Mouse (Mus musculus) cerebellum, adult 9-10 months (tissue): ENCODE results near the gene Olfr3.

Experiments used
- DNase-seq: peaks from one replicate; pipeline ENCODE4 v3.0.0; 2022

Gene Olfr3

DNA sequence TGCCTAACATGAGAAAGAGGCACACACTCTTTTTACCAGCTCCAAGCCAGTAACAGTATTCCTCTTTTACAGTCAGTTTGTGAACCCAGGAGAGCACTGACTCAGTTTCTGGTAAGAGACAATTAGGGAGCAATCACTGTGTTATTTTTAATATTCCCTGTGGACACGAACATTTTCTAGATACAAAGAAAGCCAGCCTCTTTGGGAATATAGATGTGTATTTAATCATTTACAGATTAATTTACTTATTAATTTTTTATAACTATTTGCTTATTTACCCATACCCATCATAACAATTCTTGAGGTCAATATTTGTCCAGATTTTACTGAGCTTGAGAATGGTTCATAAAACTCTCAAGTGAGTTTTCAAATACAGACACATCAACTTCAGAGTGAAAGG is at the start of gene Olfr3:
Olfr3 (minus strand) TSS at position 101 of the 400 bp plus-strand sequence.
- DNase-seq = no peak

DNA sequence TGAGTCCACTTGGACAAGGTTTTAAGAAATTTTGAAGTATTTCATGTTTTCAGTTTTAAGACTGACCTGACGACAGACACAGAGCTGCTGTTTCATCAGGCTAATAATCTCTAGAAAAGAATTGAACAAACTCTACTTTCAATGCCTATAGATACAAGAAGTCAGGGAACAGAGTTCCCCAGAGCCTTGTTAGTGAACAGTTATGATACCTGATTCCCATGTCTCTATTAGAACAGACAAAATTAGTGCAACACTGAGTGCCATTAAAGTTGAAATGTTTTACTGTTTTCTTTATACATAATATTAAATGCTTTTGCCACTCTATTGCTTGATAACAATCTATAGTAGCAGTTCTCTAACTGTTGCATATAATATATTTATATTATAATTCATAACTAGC is 45.7 kb upstream of the Olfr3 start, which contains the start of gene Olfr351:
Olfr351 (minus strand) TSS at position 101 of the 400 bp plus-strand sequence.
- no peak for DNase-seq

DNA sequence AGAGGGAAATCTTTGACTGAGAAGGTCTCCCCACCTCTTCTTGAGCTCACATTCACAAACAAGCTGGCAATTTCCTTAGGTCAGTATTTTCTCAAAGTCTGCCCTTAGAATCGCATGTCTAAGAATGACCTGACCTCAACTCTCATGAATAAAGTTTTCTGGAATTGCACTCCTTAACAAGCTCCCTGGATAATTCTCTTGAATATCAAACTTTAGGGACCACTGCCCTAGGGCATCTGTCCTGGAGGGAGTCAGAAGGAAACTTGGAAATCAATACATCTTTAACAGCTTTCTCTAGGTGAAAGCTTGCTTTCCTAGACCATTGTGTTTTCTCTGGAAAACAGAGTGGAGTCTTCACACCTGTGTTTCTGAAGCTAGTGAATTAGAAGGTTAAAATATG is 29.2 kb upstream of the Olfr3 start, which contains the start of gene Olfr350:
Olfr350 (plus strand) TSS at position 301 of the 400 bp plus-strand sequence.
- no peak for DNase-seq

DNA sequence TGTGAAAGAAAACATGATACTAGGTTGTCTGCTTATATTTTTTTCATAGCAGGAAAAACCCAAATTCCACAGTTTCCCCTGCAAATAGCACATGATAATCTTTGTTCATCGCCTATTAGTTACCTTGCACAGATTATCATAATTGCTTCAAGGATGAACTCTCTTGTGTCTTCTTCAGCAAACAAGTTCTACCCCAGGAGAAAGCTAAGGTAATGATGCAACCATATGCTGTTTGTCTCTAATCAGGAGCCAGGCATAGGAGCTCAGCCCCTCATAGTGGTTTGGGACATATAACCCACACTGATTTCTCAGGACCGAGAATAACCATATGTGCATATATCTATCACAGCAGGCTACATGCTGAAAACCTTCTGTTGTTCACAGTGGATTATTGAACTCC is 26.6 kb downstream of the Olfr3 start, which contains the start of gene Olfr50:
Olfr50 (plus strand) TSS at position 301 of the 400 bp plus-strand sequence.
- no peak for DNase-seq

DNA sequence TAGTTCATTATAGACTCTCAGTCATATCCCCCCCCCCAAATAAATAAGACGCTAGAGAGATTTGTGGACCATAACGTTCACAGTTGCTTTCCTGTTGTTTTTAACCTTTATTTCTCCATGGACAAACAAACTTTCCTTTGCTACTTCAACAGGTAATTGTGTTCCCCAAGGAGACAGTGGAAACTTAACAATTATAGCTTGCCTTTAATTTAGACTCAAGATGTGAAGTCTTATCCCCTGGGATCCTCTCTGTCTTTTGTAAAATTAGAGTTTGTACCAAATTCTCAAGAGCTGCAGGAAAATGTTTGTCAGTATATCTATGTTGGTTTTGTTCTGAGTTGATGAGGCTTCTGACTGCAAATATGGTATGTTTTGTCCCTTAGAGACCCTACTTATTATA is 32.9 kb downstream of the Olfr3 start, which contains the start of gene Olfr348:
Olfr348 (plus strand) TSS at position 301 of the 400 bp plus-strand sequence.
- no peak for DNase-seq
